Mouse (Mus musculus) spleen, adult 2 months (tissue): ENCODE data around the gene Mettl21a.
"Not testable (repeated sequence)": the region's sequence is repeated elsewhere in the genome, so short reads cannot be mapped to it uniquely, and the experiment has no call there.

Source experiments
- CTCF ChIP-seq: fragments of 200-500 bp; IDR thresholded peaks from 2 replicates; pipeline ENCODE4 v1.5.1; 2011; ENCODE audit warnings: mild to moderate bottlenecking, inconsistent platforms; ENCODE audit not compliant: insufficient read depth, insufficient read length, insufficient replicate concordance; ENCODE audit errors: extremely low read depth
- POLR2A ChIP-seq: fragments of 200-500 bp; IDR thresholded peaks from 2 replicates; pipeline ENCODE4 v1.6.1; 2011; ENCODE audit warnings: low read depth, low read length, inconsistent platforms

DNA sequence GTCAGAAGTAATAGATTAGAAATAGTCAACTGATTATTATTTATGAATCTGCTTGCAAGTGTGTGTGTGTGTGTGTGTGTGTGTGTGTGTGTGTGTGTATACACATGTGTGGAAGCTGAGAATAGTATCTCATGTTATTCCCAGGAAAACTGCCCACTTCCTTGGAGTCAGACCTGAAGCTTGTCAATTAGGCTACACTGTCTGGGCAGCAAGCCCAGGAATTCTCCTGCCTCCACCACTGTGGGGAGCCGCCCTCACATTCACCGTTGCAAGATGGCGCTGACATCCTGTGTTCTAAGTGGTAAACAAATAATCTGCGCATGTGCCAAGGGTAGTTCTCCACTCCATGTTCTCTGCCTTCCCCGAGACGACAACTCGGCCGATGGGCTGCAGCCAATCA lies 25.5 kb upstream of the Mettl21a start:
- TF ChIP-seq CTCF, POLR2A: not testable (repeated sequence)
